Mouse (Mus musculus): ENCODE measurements at regions not wholly inside any gene's neighbourhood (a gene's known extent, or its start where the extent isn't known, plus 50 kb on each side); places are given as distances from the start of the nearest gene placed in this dataset.

DNA sequence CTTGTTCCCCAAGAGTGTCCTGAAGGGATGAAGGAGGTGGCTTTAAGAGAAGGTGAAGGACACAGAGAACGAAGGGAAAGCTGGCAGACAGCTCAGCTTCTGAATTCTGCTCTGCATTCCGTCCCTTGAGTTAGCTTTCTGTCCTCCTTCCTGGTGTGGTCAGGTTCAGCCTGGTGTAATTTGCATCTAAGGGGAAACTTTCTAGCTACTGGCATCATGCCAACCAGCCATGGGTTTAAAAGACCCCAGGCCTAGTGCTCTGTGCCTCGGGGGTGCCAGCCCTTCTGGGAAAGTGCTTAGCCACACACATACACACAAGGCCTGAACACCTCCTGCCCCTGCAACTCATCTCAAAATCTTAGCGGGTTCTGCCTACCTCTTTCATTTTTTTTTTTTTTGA is 246.9 kb downstream of the Fgf9 start:
- DNase-seq, result peak; percentile 20

- no peak for DNase-seq
Observed at GRCm38 (mm10) chr14:58307695-58308094, 237.3 kb downstream of the Fgf9 start.

- no peak for DNase-seq
Observed at GRCm38 (mm10) chr14:58306832-58307521, 236.6 kb downstream of the Fgf9 start.

GRCm38 (mm10) chr14:58300411-58300887 is 230.1 kb downstream of the Fgf9 start:
- no peak for DNase-seq

DNA sequence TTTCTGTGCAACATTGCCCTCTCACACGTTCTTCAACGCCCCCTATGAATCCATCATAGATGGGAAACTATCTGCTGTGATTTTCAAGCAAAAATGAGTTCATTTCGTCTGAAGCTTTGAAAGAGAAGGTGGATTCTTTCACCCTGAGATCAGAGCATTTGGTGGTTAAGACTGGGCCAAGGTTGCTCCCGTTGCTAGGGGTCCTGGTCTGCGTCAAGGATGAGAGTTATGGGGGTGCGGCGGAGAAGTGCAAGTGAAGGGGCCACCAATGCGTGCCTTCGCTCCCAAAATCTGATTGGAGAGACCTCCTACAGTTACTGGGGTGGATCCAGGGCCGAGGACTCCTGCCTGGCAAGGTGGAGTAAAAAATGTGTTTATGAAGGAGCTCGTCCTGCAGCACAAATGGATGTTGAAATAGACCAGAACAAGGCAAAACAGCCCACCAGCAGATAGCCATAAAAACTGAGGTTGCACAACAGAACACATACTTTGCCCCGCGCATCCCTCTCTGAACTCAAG is 215.7 kb downstream of the Fgf9 start:
- no peak for DNase-seq

GRCm38 (mm10) chr14:58282708-58283290 is 212.5 kb downstream of the Fgf9 start:
- peak; percentile 31 for DNase-seq

DNA sequence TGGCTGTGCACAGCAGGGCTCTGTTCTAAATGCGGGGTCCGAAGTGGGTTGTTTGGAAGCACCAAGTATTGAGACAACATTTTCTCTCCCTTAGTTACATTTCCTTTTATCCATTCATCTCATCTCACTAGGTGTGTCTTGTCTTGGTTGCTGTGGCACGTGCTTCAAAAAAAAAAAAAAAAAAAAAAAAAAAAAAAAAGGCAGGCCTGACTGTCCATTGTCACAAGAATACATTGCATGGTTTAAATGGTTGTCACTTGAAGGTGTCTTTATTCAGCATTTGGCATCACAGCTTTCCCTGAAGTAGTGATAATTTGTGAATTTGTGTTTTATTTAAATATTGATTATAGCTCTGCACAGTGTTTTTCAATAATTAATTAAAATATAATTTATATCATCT is 211.9 kb downstream of the Fgf9 start:
- no peak for DNase-seq

- peak; percentile 23 for DNase-seq
Observed at GRCm38 (mm10) chr14:58274440-58274839, 204.1 kb downstream of the Fgf9 start.

DNA sequence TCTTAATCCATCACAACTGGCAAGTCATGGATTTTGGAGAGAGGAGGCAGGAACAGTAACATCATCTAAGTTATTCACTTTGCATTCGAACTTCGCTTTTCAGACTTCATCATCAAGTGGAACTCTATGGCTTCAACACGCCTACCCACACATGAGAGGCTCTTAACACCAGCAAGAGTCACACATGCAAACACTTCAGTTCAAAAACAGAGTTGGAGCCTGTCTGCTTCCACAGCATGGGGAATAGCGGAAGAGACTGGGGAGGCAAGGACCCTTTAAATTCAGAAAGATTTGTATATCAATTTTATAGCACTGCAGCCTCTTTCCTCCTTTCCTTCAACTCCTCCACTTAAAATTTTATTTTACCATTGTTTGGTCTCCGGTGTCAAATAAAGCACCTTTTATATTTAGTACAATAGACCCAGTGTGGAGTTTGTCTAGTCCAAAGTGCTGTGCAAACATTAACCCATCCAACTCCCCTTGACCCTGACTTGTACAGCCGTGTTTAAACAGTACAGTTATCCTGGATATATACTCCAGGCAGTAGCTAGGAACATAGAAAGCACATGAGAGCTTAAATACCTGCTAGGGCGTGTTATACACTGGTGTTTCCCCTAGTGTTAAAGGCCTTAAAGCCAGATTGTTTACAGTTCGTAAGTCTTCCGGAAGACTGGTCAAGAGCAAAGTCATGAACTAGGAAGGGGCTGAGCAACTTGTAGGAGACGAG is 203.5 kb downstream of the Fgf9 start:
- DNase-seq, result peak; percentile 8

- DNase-seq, result no peak
Observed at GRCm38 (mm10) chr14:58265373-58265772, 195.0 kb downstream of the Fgf9 start.

DNA sequence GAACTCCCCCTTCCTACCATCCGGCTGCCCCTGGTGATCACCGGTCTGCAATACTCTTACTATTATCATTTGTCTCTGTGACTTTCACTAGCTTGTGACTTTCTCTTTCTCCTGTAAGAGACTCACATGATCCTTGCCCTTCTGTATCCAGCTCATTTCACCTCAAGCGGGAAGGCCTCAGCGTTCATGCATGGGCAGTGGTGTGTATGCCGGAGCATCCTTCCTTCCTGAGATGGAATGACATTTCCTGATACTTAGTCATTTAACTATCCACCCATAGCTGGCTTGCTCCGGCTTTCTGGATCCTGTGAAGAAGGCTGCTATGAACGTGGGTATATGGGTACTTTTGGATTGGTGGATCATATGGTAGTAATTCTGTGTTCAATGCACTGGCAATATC is 194.1 kb downstream of the Fgf9 start:
- no peak for DNase-seq

DNA sequence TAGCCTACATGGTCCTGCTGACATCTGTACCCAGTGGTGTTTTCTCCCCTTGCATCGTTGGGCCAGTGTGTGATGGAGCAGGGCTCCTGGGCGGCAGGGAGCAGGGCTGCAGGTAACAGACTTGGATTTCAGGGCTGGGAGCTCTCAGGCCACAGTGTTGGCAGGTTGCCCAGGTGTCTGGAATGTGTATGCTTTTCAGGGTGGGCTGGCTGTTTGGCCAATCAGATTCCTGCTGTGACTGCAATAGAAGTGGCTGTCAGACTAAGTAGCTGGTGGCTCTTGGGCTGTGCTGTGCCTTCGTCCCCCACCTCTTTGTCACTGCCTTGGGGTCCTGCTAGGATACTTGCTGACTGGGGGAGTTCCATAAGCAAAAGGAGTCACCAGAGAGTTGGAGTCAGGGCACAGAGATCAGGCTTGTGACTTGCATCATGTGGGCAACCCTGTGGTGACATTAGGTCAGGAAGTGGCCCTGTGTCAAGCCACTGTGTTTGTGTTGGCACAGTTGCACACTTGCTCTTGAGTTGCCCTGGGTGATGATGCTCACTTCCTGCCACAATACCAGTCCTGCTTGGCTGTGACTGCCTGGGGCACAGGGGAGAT is 183.1 kb downstream of the Fgf9 start:
- peak; percentile 90 for DNase-seq

- DNase-seq, result no peak
Observed at GRCm38 (mm10) chr14:58225869-58226268, 155.5 kb downstream of the Fgf9 start.

GRCm38 (mm10) chr14:58224419-58224818 is 154.1 kb downstream of the Fgf9 start:
- DNase-seq, result no peak

DNA sequence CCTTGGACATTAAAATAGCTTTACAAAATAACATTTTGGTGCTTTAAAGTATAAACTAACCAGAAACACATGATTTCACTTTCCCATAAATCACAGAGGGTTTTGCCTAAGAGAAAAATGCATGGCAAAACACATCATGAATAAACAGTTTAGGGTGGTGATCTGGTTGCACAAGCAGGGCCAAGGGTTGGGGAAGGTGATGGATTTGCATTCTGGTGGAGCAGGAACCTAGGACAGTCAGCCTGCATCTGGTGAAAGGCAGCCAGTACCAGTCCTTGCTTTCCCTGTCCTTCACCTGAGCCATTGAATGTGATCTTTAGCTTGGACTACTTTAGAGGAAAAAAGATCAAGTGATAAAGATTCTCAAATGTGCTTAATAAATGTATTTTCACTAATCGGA is 138.1 kb downstream of the Fgf9 start:
- peak; percentile 51 for DNase-seq

DNA sequence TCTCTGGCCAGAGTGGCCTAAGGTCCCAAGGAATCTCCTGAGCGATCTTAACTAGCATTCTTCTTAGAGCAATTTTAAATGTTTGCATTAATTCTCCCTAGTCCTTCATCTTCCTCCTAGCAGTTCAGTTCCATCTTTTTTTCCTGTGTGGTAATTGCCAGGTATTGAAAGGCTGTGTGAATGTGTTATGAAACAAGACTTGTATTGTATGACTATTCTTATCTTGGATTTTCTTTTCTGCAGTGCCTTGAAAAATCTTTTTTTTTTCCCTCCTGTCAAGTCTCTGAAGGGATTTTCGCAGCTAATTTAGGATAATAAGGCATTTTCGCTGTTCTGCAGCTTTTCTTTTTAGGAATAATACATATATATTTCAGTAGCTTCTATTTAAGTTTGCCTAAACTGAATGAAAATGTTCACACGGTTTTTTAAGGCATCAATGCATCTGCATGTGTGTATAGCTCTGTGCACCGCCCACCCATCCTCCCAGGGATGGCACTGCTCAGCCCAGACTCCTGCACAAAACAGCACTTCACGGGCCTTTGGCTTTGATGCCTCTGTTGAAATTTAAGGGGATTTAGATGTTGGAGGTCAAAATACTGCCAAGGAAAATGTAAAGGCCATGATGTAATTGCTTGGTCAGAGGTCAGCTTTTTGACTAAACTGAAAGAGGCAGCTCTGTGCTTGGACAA is 132.4 kb downstream of the Fgf9 start:
- DNase-seq, result no peak

GRCm38 (mm10) chr14:58189948-58190347 is 119.6 kb downstream of the Fgf9 start:
- peak; percentile 8 for DNase-seq

- DNase-seq, result no peak
Observed at GRCm38 (mm10) chr14:58182869-58183268, 112.5 kb downstream of the Fgf9 start.

DNA sequence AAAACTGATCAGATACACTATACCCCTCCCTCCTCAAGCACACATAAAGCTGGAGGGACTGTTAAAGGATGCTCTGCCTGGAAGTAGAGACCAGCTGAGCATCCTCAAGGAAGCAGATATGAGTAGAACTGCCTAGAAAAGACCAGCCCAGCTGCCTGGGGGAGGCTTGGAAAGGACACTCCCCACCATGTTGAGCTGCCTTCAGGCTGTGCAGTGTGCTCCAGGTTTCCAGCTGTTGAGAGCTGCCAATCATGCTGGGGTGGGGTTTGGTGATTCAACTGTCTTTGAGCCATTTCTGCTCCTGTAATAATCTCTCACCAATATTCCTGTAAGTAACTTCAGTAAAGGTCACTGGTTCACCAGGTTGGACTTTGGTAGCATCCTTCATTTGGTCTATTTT is 110.4 kb downstream of the Fgf9 start:
- no peak for DNase-seq

DNA sequence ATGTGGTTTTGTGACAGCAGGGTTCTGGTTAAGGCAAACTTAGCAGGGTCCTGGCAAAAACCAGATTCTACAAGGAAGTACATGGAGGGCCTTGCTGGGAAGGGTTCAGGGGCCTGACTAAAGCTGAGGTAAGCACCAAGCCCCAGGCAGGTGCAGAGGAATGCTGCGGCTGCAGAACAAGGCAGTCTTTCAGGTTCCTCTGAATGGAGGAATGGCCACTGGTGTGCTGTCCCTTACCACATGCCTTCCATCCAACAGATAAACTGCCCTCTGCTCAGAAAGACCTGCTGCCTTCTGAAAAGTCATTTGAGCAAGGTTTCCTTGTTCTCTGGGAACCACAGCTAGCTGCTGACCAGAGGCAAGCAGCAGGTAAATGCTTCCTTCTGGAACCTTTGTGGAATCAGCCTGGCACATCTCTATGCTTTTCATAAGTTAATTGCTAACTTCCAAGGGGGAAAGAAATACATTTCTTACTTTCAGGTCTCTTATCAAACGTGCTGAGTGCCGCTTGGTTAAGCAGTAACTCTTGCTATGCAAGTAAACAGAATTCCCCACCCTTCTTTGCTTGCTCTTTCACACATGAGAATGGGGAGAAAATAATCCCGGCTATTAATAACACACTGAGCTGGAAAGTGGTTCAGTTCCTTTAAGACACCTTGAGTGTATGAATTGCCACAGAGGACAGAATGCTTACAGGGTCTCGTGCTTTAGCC is 105.5 kb downstream of the Fgf9 start:
- peak; percentile 50 for DNase-seq

- no peak for DNase-seq
Observed at GRCm38 (mm10) chr14:58174512-58174911, 104.2 kb downstream of the Fgf9 start.

GRCm38 (mm10) chr14:58168920-58169319 is 98.6 kb downstream of the Fgf9 start:
- no peak for DNase-seq

Data from kidney, postnatal 14 days (tissue).